Mouse (Mus musculus): ENCODE results near the gene Ssc4d. TPM values are rescaled to one million over a fixed set of nuclear protein-coding genes. Genes with fewer than 3 reads are reported as not detected.

The Ssc4d gene
- polyA plus RNA-seq, 1 experiment = 15.4 TPM

GRCm38 (mm10) chr5:135975893-135976668 is 1.8 kb upstream of the Ssc4d start:
- no peak for DNase-seq (ENCODE audit: low read depth)

GRCm38 (mm10) chr5:135971876-135972275 is 2.5 kb downstream of the Ssc4d start:
- DNase-seq (ENCODE audit: low read depth) = no peak

GRCm38 (mm10) chr5:135970247-135970646 is 4.1 kb downstream of the Ssc4d start:
- DNase-seq (ENCODE audit: low read depth) = no peak

- DNase-seq (ENCODE audit: low read depth) = no peak
Observed at GRCm38 (mm10) chr5:135968781-135969180, 5.5 kb downstream of the Ssc4d start.

- DNase-seq (ENCODE audit: low read depth) = no peak
Observed at GRCm38 (mm10) chr5:135966866-135967265, 7.5 kb downstream of the Ssc4d start.

GRCm38 (mm10) chr5:135965501-135965930 is 8.8 kb downstream of the Ssc4d start:
- no peak for DNase-seq (ENCODE audit: low read depth)

- no peak for DNase-seq (ENCODE audit: low read depth)
Observed at GRCm38 (mm10) chr5:135963280-135963627, 11.1 kb downstream of the Ssc4d start.

- peak; percentile 92 for DNase-seq (ENCODE audit: low read depth)
Observed at GRCm38 (mm10) chr5:135962492-135963279, 11.6 kb downstream of the Ssc4d start.

- no peak for DNase-seq (ENCODE audit: low read depth)
Observed at GRCm38 (mm10) chr5:135962125-135962491, 12.2 kb downstream of the Ssc4d start.

- DNase-seq (ENCODE audit: low read depth) = no peak
Observed at GRCm38 (mm10) chr5:135960909-135961635, 13.3 kb downstream of the Ssc4d start.

GRCm38 (mm10) chr5:135959911-135960310 is 14.4 kb downstream of the Ssc4d start:
- no peak for DNase-seq (ENCODE audit: low read depth)

GRCm38 (mm10) chr5:135958367-135958766 is 16.0 kb downstream of the Ssc4d start:
- DNase-seq (ENCODE audit: low read depth) = no peak

- DNase-seq (ENCODE audit: low read depth) = peak; percentile 85
Observed at GRCm38 (mm10) chr5:135957207-135957974, 16.9 kb downstream of the Ssc4d start.

- DNase-seq (ENCODE audit: low read depth) = no peak
Observed at GRCm38 (mm10) chr5:135956300-135957206, 17.8 kb downstream of the Ssc4d start.

GRCm38 (mm10) chr5:135952830-135953229 is 21.5 kb downstream of the Ssc4d start:
- no peak for DNase-seq (ENCODE audit: low read depth)

- DNase-seq (ENCODE audit: low read depth) = no peak
Observed at GRCm38 (mm10) chr5:135951660-135952059, 22.7 kb downstream of the Ssc4d start.

- no peak for DNase-seq (ENCODE audit: low read depth)
Observed at GRCm38 (mm10) chr5:135950710-135951412, 23.5 kb downstream of the Ssc4d start.

- DNase-seq (ENCODE audit: low read depth) = no peak
Observed at GRCm38 (mm10) chr5:135946621-135947020, 27.7 kb downstream of the Ssc4d start.

- no peak for DNase-seq (ENCODE audit: low read depth)
Observed at GRCm38 (mm10) chr5:135945916-135946408, 28.4 kb downstream of the Ssc4d start.

GRCm38 (mm10) chr5:135942710-135943109 is 31.6 kb downstream of the Ssc4d start:
- no peak for DNase-seq (ENCODE audit: low read depth)
